Mouse (Mus musculus) lung, embryonic 14.5 days (tissue): ENCODE results near the gene Stx4a. TPM values are rescaled to one million over a fixed set of nuclear protein-coding genes. Genes with fewer than 3 reads are reported as not detected.

ENCODE experiments used
- ATAC-seq: fragments of 200-750 bp; cut with Nextera tagmentation; 2 replicates; pipeline ENCODE4 v1.8.0; 2017; ENCODE audit warnings: mild to moderate bottlenecking, moderate TSS enrichment, moderate library complexity; ENCODE audit not compliant: insufficient read depth
- DNase-seq: peaks from one replicate; pipeline ENCODE4 v3.0.0-alpha.2; 2015
- H3K27ac ChIP-seq: fragments of 300-500 bp; sonication (generic); 2 replicates; pipeline ENCODE4 v1.5.1; 2014; ENCODE audit warnings: low read depth, mild to moderate bottlenecking, moderate library complexity
- H3K27me3 ChIP-seq: fragments of 300-500 bp; sonication (generic); 2 replicates; pipeline ENCODE4 v1.6.1; 2014; ENCODE audit warnings: low read length, control low read depth; ENCODE audit not compliant: insufficient read depth
- H3K36me3 ChIP-seq: fragments of 300-500 bp; sonication (generic); 2 replicates; pipeline ENCODE4 v1.6.1; 2014; ENCODE audit warnings: control low read depth; ENCODE audit not compliant: insufficient read depth
- H3K4me1 ChIP-seq: fragments of 300-500 bp; sonication (generic); 2 replicates; pipeline ENCODE4 v1.6.1; 2014; ENCODE audit warnings: antibody characterized with exemption, control low read depth; ENCODE audit not compliant: insufficient read depth
- H3K4me2 ChIP-seq: fragments of 300-500 bp; sonication (generic); 2 replicates; pipeline ENCODE4 v1.6.1; 2014; ENCODE audit warnings: mild to moderate bottlenecking
- H3K4me3 ChIP-seq: fragments of 300-500 bp; sonication (generic); 2 replicates; pipeline ENCODE4 v1.5.1; 2014; ENCODE audit warnings: low read depth, low read length
- H3K9ac ChIP-seq: fragments of 300-500 bp; sonication (generic); 2 replicates; pipeline ENCODE4 v1.6.1; 2014
- H3K9me3 ChIP-seq: fragments of 300-500 bp; sonication (generic); 2 replicates; pipeline ENCODE4 v1.6.1; 2016; ENCODE audit warnings: low read depth, low read length, control low read depth
- CTCF ChIP-seq: IDR thresholded peaks from 2 replicates; pipeline ENCODE4 v1.5.1; 2016; ENCODE audit warnings: antibody characterized with exemption, low read depth
- WGBS: fragments of 180-500 bp; shearing (Covaris S2); extraction: QIAGEN DNeasy Blood & Tissue Kit; methylation state at CpG from one replicate; pipeline ENCODE4 v1.1.7; 2014; 5-methylcytosine and 5-hydroxymethylcytosine counted together
- polyA plus RNA-seq: library from polyadenylated mRNA; unstranded; fragments of >200 nt; fragmentation: Nextera tagmentation; extraction: Ambion mirVana; gene quantifications from 2 replicates; pipeline ENCODE4 v1.2.1, GENCODE M21; 2014

The Stx4a gene
- polyA plus RNA-seq, 1 experiment from 2014 or later: 19.7 TPM

- Histone ChIP-seq H3K9me3 (no peaks in the 10 kb centered on the region), H3K27ac (no peak overlapping the region), H3K27me3 (no peaks in the 10 kb centered on the region), H3K9ac (no peak overlapping the region), H3K36me3 (peaks cover 53% of the 10 kb centered on the region), H3K4me3 (no peak overlapping the region), H3K4me1 (peaks cover 4% of the 10 kb centered on the region), H3K4me2 (no peak overlapping the region)
- 41% methylated on average over 3 of the region's 3 CpGs for WGBS
- ATAC-seq (peak; percentile 53; the same call in 1 of the 2 replicates), DNase-seq (peak; percentile 79)
- TF ChIP-seq CTCF: no peak
Observed at GRCm38 (mm10) chr7:127869149-127869810, 45.2 kb downstream of the Stx4a start.

DNA sequence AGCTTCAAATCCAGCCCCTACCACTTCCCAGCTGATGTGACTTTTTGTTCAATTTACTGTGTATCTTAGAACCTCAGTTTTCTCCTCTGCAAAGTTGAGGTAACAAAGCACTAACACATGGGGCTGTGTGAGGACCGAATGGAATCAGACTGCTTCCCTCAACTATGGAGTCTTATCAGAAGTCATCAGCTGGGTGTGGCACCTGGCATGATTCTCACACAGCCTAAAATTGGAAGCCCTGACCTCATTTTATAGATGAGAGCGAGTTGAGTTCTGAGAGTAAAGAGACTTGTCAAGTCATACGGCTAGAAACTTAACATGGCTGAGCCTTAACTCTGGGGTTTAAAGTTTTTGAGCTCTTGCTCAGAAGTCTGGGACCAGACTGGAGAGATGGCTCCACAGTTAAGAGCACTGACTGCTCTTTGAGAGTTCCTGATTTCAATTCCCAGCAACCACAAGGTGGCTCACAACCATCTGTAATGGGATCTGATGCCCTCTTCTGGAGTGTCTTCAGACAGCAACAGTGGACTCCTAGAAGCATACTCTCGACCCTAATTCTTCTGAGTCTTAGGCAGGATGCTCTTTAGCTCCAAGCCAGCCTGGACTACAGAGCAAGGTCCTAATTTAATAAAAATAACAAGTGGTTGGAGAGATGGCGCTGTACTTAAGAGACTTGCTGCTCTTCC, 46.2 kb downstream of the Stx4a start:
- peak; percentile 45 for TF ChIP-seq CTCF
- no peak overlapping the region for H3K4me3 ChIP-seq
- no peaks in the 10 kb centered on the region for H3K27me3 ChIP-seq
- H3K4me1 ChIP-seq: peaks cover 8% of the 10 kb centered on the region
- DNase-seq (peak; percentile 10), ATAC-seq (no peak)
- no peak overlapping the region for H3K4me2 ChIP-seq
- WGBS: 78% methylated on average over 5 of the region's 5 CpGs
- no peaks in the 10 kb centered on the region for H3K9me3 ChIP-seq
- H3K27ac ChIP-seq: no peak overlapping the region
- H3K36me3 ChIP-seq: peaks cover 45% of the 10 kb centered on the region
- H3K9ac ChIP-seq: no peak overlapping the region

DNA sequence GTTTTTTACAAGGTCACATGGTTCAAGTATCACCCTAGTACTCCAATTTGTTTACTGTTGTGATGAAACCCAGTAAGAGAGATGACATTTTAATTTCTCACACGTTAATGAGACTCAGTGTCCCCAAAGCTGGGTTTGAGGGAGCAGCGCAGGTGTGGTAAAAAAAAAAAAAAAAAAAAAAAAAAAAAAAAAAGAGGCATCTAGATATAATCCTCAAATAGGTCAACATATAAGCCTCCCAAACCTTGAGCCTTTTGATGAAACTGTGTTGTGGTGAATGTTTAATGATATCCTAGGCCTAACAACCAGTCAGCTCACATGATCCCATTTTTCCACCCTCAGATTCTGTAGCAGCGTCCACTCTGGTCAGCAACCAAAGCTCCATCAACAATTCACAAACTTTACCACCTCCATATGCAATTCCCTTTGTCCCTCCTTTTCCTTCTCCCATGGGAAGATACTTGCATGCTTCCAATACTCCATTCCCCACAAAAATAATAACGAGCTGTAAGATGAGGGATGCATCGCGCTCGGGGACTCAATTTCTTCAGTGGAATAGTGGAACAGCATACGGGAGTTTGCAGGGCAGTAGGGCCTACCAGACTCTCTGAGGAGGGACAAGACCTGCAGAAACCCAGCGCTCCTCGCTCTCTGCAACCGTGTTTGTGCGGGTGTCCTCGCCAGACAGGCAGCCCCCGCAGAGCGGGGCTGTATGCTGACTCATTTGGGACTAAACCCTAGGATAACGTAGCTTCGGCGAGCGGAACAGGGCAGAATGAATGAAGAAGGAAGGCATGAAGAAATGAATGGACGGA, 50.9 kb downstream of the Stx4a start:
- H3K4me1 ChIP-seq: peaks cover 8% of the 10 kb centered on the region
- H3K9me3 ChIP-seq: no peaks in the 10 kb centered on the region
- peak; percentile 29 for ATAC-seq
- H3K27ac ChIP-seq: peak overlapping the region; percentile 99
- H3K27me3 ChIP-seq: no peaks in the 10 kb centered on the region
- no peak for TF ChIP-seq CTCF
- peak overlapping the region; percentile 90 for H3K4me3 ChIP-seq
- H3K9ac ChIP-seq: peak overlapping the region; percentile 98
- peaks cover 31% of the 10 kb centered on the region for H3K36me3 ChIP-seq
- DNase-seq: no peak
- H3K4me2 ChIP-seq: peak overlapping the region; percentile 84
- WGBS: 4% methylated on average over 20 of the region's 20 CpGs

DNA sequence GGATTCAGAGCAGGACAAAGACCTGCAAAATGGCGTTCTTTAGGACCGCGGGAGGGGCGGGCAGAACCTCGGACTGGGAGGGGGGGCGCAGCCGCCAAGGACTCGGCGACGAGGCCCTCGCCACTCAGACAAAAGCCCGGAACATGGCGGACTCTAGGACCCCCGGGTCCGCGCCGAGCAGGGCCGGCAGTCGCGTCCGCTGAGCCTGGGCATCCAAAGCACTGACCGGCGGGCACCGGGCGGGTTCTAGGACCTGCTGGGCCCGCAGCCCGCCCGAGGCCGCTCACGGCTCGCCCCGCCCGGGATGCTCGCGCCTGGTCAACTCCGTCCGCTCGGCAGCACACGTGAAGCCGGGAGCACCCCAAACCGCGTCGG, 51.5 kb downstream of the Stx4a start:
- H3K27ac ChIP-seq: peak overlapping the region; percentile 99
- ATAC-seq (peak; percentile 94), DNase-seq (peak; percentile 97)
- peak overlapping the region; percentile 98 for H3K9ac ChIP-seq
- H3K27me3 ChIP-seq: no peaks in the 10 kb centered on the region
- peaks cover 35% of the 10 kb centered on the region for H3K36me3 ChIP-seq
- under 1% methylated on average over 40 of the region's 43 CpGs for WGBS
- peak overlapping the region; percentile 90 for H3K4me3 ChIP-seq
- TF ChIP-seq CTCF: no peak
- peaks cover 8% of the 10 kb centered on the region for H3K4me1 ChIP-seq
- H3K4me2 ChIP-seq: peak overlapping the region; percentile 84
- no peaks in the 10 kb centered on the region for H3K9me3 ChIP-seq

DNA sequence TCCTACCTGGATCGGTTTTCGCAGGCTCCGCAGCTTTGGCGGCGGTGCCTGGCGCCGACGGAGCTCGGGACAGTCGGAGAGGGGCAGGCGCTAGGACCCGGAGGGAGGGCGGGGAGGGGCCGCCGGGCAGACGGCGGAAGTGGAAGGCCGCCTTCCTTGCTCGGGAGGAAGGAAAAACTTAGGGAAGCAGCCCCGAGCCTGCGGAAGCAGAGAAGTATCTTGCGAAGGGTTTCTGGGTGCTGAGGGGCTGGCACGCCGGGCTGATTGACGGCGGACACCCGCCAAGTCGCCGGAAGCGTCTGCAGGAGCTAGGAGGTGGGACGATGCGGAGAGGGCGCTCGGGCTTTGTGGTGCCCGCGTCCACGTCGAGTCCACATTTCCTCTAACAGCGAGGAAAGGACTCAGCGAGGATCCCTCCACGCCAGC, 52.0 kb downstream of the Stx4a start, which contains the start of gene Zfp646:
Gene Zfp646 (plus strand): TSS at position 181 of the 426 bp plus-strand sequence.
- peaks cover 35% of the 10 kb centered on the region for H3K36me3 ChIP-seq
- DNase-seq (peak; percentile 87), ATAC-seq (peak; percentile 90)
- no peak for TF ChIP-seq CTCF
- under 1% methylated on average over 41 of the region's 41 CpGs for WGBS
- peaks cover 8% of the 10 kb centered on the region for H3K4me1 ChIP-seq
- peak within 1 kb of the TSS; percentile 90 for H3K4me3 ChIP-seq
- H3K27ac ChIP-seq: peak within 1 kb of the TSS; percentile 99
- peak within 1 kb of the TSS; percentile 98 for H3K9ac ChIP-seq
- H3K27me3 ChIP-seq: no peaks in the 10 kb centered on the region
- H3K4me2 ChIP-seq: peak within 1 kb of the TSS; percentile 84
- no peaks in the 10 kb centered on the region for H3K9me3 ChIP-seq

- Histone ChIP-seq H3K4me2 (peak within 1 kb of the TSS; percentile 84), H3K9me3 (no peaks in the 10 kb centered on the region), H3K36me3 (peaks cover 39% of the 10 kb centered on the region), H3K4me3 (peak within 1 kb of the TSS; percentile 90), H3K27me3 (no peaks in the 10 kb centered on the region), H3K4me1 (peaks cover 8% of the 10 kb centered on the region), H3K9ac (peak within 1 kb of the TSS; percentile 98), H3K27ac (peak within 1 kb of the TSS; percentile 99)
- WGBS: under 1% methylated on average over 60 of the region's 60 CpGs
- DNase-seq (peak; percentile 97), ATAC-seq (peak; percentile 69)
- no peak for TF ChIP-seq CTCF
Observed at GRCm38 (mm10) chr7:127876467-127877348, 52.6 kb downstream of the Stx4a start, which contains the start of gene Zfp668. Gene Zfp668 (minus strand): TSS chr7:127876828.
